Mouse (Mus musculus) neutrophil, adult 83 days (primary cell): ENCODE results near the gene Tspan9. TPM values are rescaled to one million over a fixed set of nuclear protein-coding genes. Genes with fewer than 3 reads are reported as not detected.

Experiments used
- total RNA-seq, 2 experiments: library from RNA; stranded (reverse); gene quantifications; one replicate each; pipeline ENCODE4 v1.2.4; 2023

Tspan9 gene
- total RNA-seq = under 1 TPM; 0.71 to 0.90 TPM

DNA sequence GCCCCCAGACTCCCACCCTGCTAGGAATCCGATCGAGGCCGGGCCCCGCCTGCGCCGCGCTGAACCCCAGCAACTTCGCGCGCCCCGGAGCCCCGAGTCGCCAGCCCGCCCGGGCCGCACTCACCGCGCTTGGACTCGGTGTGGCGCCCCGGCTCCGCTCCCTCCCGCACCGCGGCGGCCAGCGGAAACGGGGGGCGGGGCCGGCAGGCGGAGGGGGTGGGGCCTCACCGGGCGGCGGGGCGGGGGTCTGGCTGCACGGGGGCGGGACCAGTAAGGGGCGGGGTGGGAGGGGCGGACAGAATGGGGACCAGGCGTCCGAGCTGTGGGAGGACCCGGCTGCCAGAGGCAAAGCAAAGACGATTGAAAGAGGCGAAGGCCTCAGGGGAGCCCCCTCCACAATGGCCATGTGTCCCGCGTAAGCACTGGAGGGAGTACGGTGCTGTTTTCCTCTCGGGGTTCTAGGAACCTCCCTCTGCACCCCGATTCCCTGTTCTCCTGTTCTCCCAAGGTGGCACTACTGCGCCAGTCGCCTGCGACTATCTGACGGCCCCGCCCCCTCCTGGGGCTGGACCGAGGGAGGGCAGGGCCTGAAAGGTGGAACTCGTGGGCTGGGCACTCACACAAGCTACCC is at the start of gene Tspan9:
TSS of gene Tspan9 (minus strand) at position 205 of the 631 bp plus-strand sequence.

Other genes starting within 250 kb of the Tspan9 start
- under 1 TPM; 0.15 to 0.18 TPM for gene Tead4, start 157.2 kb upstream of the Tspan9 start, total RNA-seq
- under 1 TPM; 0.55 TPM for gene Tulp3, start 212.3 kb upstream of the Tspan9 start, total RNA-seq
- gene Rhno1, start 219.3 kb upstream of the Tspan9 start, total RNA-seq = 10 to 100 TPM; 38.0 to 38.3 TPM
- gene Foxm1, start 219.4 kb upstream of the Tspan9 start, total RNA-seq = 10 to 100 TPM; 57.6 to 59.5 TPM
- gene Tex52, start 231.9 kb upstream of the Tspan9 start, total RNA-seq = under 1 TPM in 1 of 2 experiments, not detected in 1; 0.29 TPM
- not detected for gene Gm44596, start 231.9 kb upstream of the Tspan9 start, total RNA-seq